Mouse (Mus musculus): ENCODE data around the gene Bicd1.

- TF ChIP-seq CTCF (IDR thresholded peaks at IDR 0.05; ENCODE audit: control insufficient read depth, insufficient read depth, low read length) (no peak), POLR2A (IDR thresholded peaks at IDR 0.05; ENCODE audit: borderline replicate concordance, control insufficient read depth, low read depth, low read length) (no peak)
Observed at GRCm38 (mm10) chr6:149439140-149439539, 30.5 kb downstream of the Bicd1 start.

All from bone marrow, adult 2 months (tissue).